Mouse (Mus musculus) hindbrain, embryonic 11.5 days (tissue): ENCODE measurements around the gene Anxa7. TPM values are rescaled to one million over a fixed set of nuclear protein-coding genes. Genes with fewer than 3 reads are reported as not detected.

Experiments
- ATAC-seq: fragments of 200-750 bp; cut with Nextera tagmentation; 2 replicates; pipeline ENCODE4 v1.8.0; 2017; ENCODE audit warnings: mild to moderate bottlenecking, moderate TSS enrichment, moderate library complexity; ENCODE audit not compliant: low FRiP score
- DNase-seq: peaks from one replicate; pipeline ENCODE4 v3.0.0-alpha.2; 2015; ENCODE audit warnings: low spot score
- H3K27ac ChIP-seq: fragments of 300-500 bp; sonication (generic); 2 replicates; pipeline ENCODE4 v1.5.1; 2014; ENCODE audit warnings: mild to moderate bottlenecking, low read depth, low read length
- H3K27me3 ChIP-seq: fragments of 300-500 bp; sonication (generic); 2 replicates; pipeline ENCODE4 v1.6.1; 2014; ENCODE audit warnings: mild to moderate bottlenecking, low read length, moderate library complexity, mixed read lengths; ENCODE audit not compliant: control insufficient read depth, insufficient read depth
- H3K36me3 ChIP-seq: fragments of 300-500 bp; sonication (generic); 2 replicates; pipeline ENCODE4 v1.6.1; 2014; ENCODE audit warnings: mild to moderate bottlenecking, low read length, moderate library complexity, mixed read lengths; ENCODE audit not compliant: control insufficient read depth, insufficient read depth
- H3K4me1 ChIP-seq: fragments of 300-500 bp; sonication (generic); replicated peaks from 2 replicates; pipeline ENCODE4 v1.6.1; 2014; ENCODE audit warnings: low read length, mixed read lengths; ENCODE audit not compliant: control insufficient read depth, insufficient read depth
- H3K4me2 ChIP-seq: fragments of 300-500 bp; sonication (generic); replicated peaks from 2 replicates; pipeline ENCODE4 v1.6.1; 2014; ENCODE audit warnings: mild to moderate bottlenecking, low read depth, low read length
- H3K4me3 ChIP-seq: fragments of 300-500 bp; sonication (generic); 2 replicates; pipeline ENCODE4 v1.5.1; 2014; ENCODE audit warnings: low read depth, low read length
- H3K9ac ChIP-seq: fragments of 300-500 bp; sonication (generic); 2 replicates; pipeline ENCODE4 v1.6.1; 2014; ENCODE audit warnings: low read depth, low read length
- H3K9me3 ChIP-seq: fragments of 300-500 bp; sonication (generic); 2 replicates; pipeline ENCODE4 v1.6.1; 2016; ENCODE audit warnings: low read length; ENCODE audit not compliant: control insufficient read depth
- WGBS: fragments of 180-500 bp; shearing (Covaris S2); extraction: QIAGEN DNeasy Blood & Tissue Kit; methylation state at CpG from one replicate; pipeline ENCODE4 v1.1.7; 2014; 5-methylcytosine and 5-hydroxymethylcytosine counted together
- polyA plus RNA-seq: library from polyadenylated mRNA; unstranded; fragments of >200 nt; fragmentation: Nextera tagmentation; extraction: Ambion mirVana; gene quantifications from 2 replicates; pipeline ENCODE4 v1.2.1, GENCODE M21; 2014

Anxa7 gene
- polyA plus RNA-seq, 1 experiment from 2014 or later = 16.8 TPM

DNA sequence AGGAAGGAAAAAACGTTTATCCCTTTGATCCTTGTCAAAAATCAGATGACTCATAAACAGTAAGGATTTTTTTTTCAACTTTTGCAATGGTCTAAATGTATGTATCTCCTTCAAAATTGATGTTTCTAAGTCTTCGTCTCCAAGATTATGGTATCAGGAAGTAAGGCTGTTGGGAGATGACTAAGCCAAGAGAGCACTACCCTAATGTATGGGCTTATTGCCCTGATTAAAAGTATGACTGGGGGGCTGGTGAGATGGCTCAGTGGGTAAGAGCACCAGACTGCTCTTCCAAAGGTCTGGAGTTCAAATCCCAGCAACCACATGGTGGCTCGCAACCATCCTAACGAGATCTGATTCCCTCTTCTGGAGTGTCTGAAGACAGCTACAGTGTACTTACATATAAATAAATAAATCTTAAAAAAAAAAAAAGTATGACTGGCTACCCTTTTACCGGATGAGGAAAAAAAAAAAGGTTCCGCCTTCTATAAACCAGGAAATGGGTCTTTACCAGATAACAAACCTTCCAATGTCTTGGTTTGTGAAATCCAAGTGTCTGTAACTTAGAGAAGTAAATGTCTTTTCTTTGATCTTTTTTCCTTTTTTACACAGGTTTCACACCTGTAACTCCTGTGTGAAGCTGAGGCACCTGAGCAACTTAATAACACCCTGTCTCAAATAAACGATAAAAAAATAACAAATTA, 2.3 kb upstream of the Anxa7 start:
- H3K4me1 ChIP-seq = no peaks in the 10 kb centered on the region
- H3K36me3 ChIP-seq = no peaks in the 10 kb centered on the region
- H3K27me3 ChIP-seq = no peaks in the 10 kb centered on the region
- no peaks in the 10 kb centered on the region for H3K9me3 ChIP-seq
- H3K4me3 ChIP-seq = no peak overlapping the region
- H3K4me2 ChIP-seq = no peak overlapping the region
- no peak overlapping the region for H3K27ac ChIP-seq
- H3K9ac ChIP-seq = no peak overlapping the region
- WGBS = 92% methylated on average over 7 of the region's 7 CpGs
- ATAC-seq = no peak
- DNase-seq = no peak

DNA sequence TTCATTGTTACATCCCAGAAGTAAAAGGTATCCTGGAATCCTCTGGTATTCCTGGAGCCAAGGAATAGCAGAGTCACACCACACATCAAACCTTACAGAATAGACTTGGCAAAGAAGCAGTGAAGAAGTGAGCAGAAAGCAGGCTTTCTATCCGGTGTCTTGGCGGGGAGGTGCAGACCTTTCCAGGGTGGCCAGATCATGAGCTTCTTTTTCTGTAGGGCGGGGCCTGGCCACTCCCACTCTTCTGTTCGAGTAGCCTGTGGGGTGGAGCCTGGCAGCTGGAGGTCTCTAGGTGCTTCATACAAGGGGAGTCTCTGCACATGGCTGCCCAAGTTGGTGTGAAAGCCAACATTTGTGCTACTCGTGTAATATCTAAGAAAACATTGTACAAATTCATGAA, 1.3 kb upstream of the Anxa7 start:
- no peak overlapping the region for H3K4me3 ChIP-seq
- no peaks in the 10 kb centered on the region for H3K9me3 ChIP-seq
- no peaks in the 10 kb centered on the region for H3K36me3 ChIP-seq
- ATAC-seq (no peak), DNase-seq (no peak)
- H3K27me3 ChIP-seq = no peaks in the 10 kb centered on the region
- H3K4me2 ChIP-seq = no peak overlapping the region
- no peaks in the 10 kb centered on the region for H3K4me1 ChIP-seq
- H3K27ac ChIP-seq = no peak overlapping the region
- 27% methylated on average over 5 of the region's 5 CpGs for WGBS
- H3K9ac ChIP-seq = no peak overlapping the region

DNA sequence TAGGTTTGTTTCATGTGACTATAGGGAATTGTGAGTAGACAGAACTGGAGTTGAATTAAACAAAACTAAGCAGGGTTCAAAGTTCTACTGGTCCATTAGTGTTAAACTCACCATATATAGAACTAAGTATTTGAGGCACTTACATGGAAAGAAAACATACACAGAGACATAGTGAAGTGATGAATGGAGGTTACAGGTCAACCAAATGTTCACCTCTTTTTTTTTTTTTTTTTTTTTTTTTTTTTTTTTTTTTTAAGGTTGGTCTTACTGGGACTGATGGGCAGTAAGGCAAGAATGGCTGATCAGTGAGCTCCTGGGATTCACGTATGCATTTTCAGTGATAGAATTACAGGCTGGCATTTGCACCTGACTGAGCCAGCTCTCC, 254 bp upstream of the Anxa7 start:
- 57% methylated on average over 1 of the region's 1 CpGs for WGBS
- Histone ChIP-seq H3K9ac (no peak overlapping the region), H3K4me1 (no peaks in the 10 kb centered on the region), H3K27me3 (no peaks in the 10 kb centered on the region), H3K9me3 (no peaks in the 10 kb centered on the region), H3K4me3 (peak overlapping the region; percentile 63), H3K4me2 (peak overlapping the region; percentile 74), H3K36me3 (no peaks in the 10 kb centered on the region), H3K27ac (no peak overlapping the region)
- ATAC-seq = no peak
- DNase-seq = no peak

DNA sequence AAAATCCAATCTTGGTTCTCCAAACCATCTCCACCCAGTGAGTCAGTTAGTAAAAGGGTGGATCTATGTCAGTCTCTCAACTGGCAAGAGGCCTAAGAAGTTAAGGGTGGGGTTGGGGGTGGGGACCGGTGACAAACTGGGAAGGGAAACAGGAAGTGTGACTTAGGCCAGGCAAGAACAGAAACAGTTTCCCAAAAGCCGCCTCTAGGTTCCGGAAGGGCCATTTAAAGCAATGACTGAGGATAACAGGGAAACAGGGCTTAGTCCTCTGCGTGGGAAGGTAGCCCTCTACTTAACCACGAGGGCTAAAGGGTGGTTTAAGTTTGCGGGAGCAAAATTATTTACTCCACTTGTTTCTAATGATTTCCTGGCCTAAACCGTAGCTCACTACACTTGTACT, 1.1 kb downstream of the Anxa7 start:
- peak; percentile 15 for DNase-seq
- H3K36me3 ChIP-seq = no peaks in the 10 kb centered on the region
- H3K9me3 ChIP-seq = no peaks in the 10 kb centered on the region
- H3K4me2 ChIP-seq = peak overlapping the region; percentile 74; the same call in 1 of the 2 replicates
- H3K4me3 ChIP-seq = peak overlapping the region; percentile 63; the same call in 1 of the 2 replicates
- H3K9ac ChIP-seq = no peak overlapping the region
- no peaks in the 10 kb centered on the region for H3K4me1 ChIP-seq
- H3K27ac ChIP-seq = no peak overlapping the region
- 30% methylated on average over 7 of the region's 7 CpGs for WGBS
- no peaks in the 10 kb centered on the region for H3K27me3 ChIP-seq
- ATAC-seq = no peak

DNA sequence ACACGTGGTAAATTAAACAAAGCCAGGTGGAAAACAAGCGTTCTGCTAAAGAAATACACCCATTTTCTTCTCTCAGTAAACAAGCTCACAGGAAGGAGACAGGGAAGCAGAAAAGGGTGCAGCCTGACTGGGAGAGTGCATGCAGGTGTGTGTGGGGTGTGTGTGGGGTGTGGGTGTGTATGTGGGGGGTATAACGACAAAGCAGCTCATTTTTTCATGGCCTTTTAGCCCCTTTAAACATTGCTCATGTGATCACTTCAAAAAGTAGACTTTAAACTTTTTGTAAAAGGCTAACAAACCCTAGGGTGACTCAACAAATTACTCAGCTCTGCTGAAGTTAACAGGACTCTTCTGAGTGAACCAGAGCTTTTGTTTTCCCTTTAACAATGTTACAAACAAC, 1.5 kb downstream of the Anxa7 start:
- no peak overlapping the region for H3K4me3 ChIP-seq
- DNase-seq (no peak), ATAC-seq (no peak)
- H3K9me3 ChIP-seq = no peaks in the 10 kb centered on the region
- 51% methylated on average over 3 of the region's 3 CpGs for WGBS
- H3K36me3 ChIP-seq = no peaks in the 10 kb centered on the region
- H3K27me3 ChIP-seq = no peaks in the 10 kb centered on the region
- no peaks in the 10 kb centered on the region for H3K4me1 ChIP-seq
- H3K4me2 ChIP-seq = no peak overlapping the region
- H3K9ac ChIP-seq = no peak overlapping the region
- no peak overlapping the region for H3K27ac ChIP-seq

DNA sequence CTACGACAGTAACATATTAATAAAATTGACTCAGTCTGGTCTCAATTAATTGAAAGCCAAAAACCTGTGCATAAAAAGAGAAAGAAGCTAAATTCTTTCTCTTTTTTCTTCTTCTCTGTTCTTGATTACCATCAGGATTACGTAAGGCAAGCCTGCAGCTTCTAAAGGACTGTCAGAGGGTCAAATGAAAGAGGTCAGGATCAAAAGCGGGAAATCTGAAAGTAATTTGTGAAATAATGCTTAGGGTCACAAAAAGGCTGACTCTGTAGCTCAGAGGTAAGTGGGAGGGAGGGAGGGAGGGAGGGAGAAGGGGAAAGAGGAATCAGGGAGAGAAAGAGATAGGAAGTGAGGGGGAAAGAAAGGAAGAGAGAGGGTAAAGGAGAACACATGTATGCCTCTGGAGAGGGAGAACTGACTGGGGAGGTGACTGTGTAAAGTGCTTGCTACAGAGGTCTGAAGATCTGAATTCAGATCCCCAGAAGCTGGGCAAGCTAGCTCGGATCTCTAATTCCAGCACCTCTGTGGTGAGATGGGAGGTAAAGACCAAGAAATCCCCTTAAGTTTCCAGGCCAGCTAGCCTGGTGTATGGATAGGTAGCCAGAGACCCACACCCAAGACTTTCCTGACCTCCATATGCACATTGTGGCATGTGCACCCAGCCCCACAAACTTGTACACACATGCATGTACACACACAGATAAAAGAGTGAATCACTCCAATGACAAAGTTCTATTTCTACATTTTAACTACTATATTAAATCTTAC, 2.5 kb downstream of the Anxa7 start:
- no peak overlapping the region for H3K4me2 ChIP-seq
- H3K27ac ChIP-seq = no peak overlapping the region
- no peak overlapping the region for H3K9ac ChIP-seq
- no peaks in the 10 kb centered on the region for H3K27me3 ChIP-seq
- ATAC-seq (no peak), DNase-seq (no peak)
- H3K4me1 ChIP-seq = no peaks in the 10 kb centered on the region
- H3K4me3 ChIP-seq = no peak overlapping the region
- H3K36me3 ChIP-seq = no peaks in the 10 kb centered on the region
- WGBS = 40% methylated on average over 4 of the region's 4 CpGs
- H3K9me3 ChIP-seq = no peaks in the 10 kb centered on the region

DNA sequence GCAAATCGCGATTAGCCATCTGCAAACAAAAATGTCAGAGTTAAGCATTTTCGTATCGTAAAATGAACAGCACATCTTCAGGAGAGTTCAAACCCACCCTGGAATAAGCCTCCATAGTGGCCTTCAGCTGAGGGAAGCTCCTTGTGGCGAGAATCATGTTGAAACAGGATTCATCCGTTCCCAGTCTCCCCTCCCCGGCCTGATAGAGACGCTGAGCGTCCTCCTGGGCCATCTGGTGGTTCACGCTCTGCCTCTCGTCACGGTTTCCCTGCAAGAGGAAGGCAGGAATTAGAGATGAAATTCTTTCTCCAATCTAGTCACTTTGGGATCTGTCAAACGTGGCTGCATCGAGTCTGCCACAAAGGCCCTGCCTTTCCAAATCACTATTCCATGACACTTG, 19.7 kb downstream of the Anxa7 start:
- H3K27me3 ChIP-seq = no peaks in the 10 kb centered on the region
- H3K4me3 ChIP-seq = no peak overlapping the region
- H3K27ac ChIP-seq = no peak overlapping the region
- H3K9ac ChIP-seq = no peak overlapping the region
- ATAC-seq = no peak
- H3K4me1 ChIP-seq = no peaks in the 10 kb centered on the region
- H3K36me3 ChIP-seq = no peaks in the 10 kb centered on the region
- DNase-seq = no peak
- H3K9me3 ChIP-seq = no peaks in the 10 kb centered on the region
- H3K4me2 ChIP-seq = no peak overlapping the region
- 90% methylated on average over 14 of the region's 14 CpGs for WGBS

- no peak overlapping the region for H3K27ac ChIP-seq
- H3K9me3 ChIP-seq = no peaks in the 10 kb centered on the region
- no peak for DNase-seq
- no peak for ATAC-seq
- no peaks in the 10 kb centered on the region for H3K36me3 ChIP-seq
- H3K4me3 ChIP-seq = no peak overlapping the region
- H3K27me3 ChIP-seq = no peaks in the 10 kb centered on the region
- H3K4me2 ChIP-seq = no peak overlapping the region
- WGBS = 95% methylated on average over 9 of the region's 9 CpGs
- no peak overlapping the region for H3K9ac ChIP-seq
- H3K4me1 ChIP-seq = no peaks in the 10 kb centered on the region
Observed at GRCm38 (mm10) chr14:20458378-20458777, 21.6 kb downstream of the Anxa7 start.

GRCm38 (mm10) chr14:20452929-20453328, 27.0 kb downstream of the Anxa7 start:
- Histone ChIP-seq H3K36me3 (no peaks in the 10 kb centered on the region), H3K4me1 (no peaks in the 10 kb centered on the region), H3K9ac (no peak overlapping the region), H3K4me3 (no peak overlapping the region), H3K27me3 (no peaks in the 10 kb centered on the region), H3K4me2 (no peak overlapping the region), H3K9me3 (no peaks in the 10 kb centered on the region), H3K27ac (no peak overlapping the region)
- ATAC-seq (no peak), DNase-seq (no peak)
- 97% methylated on average over 5 of the region's 5 CpGs for WGBS
